Mouse (Mus musculus) embryonic facial prominence, embryonic 15.5 days (tissue): ENCODE data around the gene Col9a1. TPM values are rescaled to one million over a fixed set of nuclear protein-coding genes. Genes with fewer than 3 reads are reported as not detected.

Experiments used
- ATAC-seq: fragments of 200-750 bp; cut with Nextera tagmentation; 2 replicates; pipeline ENCODE4 v1.8.0; 2017; ENCODE audit warnings: low read depth, moderate TSS enrichment; ENCODE audit not compliant: insufficient number of reproducible peaks, low FRiP score, low TSS enrichment
- H3K27ac ChIP-seq: fragments of 300-500 bp; sonication (generic); replicated peaks from 2 replicates; pipeline ENCODE4 v1.5.1; 2015; ENCODE audit warnings: mild to moderate bottlenecking, inconsistent platforms
- H3K27me3 ChIP-seq: fragments of 300-500 bp; sonication (generic); 2 replicates; pipeline ENCODE4 v1.6.1; 2015; ENCODE audit warnings: inconsistent platforms
- H3K36me3 ChIP-seq: fragments of 300-500 bp; sonication (generic); 2 replicates; pipeline ENCODE4 v1.6.1; 2015; ENCODE audit warnings: mild to moderate bottlenecking, inconsistent platforms
- H3K4me1 ChIP-seq: fragments of 300-500 bp; sonication (generic); 2 replicates; pipeline ENCODE4 v1.6.1; 2015; ENCODE audit warnings: inconsistent platforms
- H3K4me2 ChIP-seq: fragments of 300-500 bp; sonication (generic); replicated peaks from 2 replicates; pipeline ENCODE4 v1.6.1; 2015; ENCODE audit warnings: mild to moderate bottlenecking, inconsistent platforms
- H3K4me3 ChIP-seq: fragments of 300-500 bp; sonication (generic); replicated peaks from 2 replicates; pipeline ENCODE4 v1.5.1; 2015; ENCODE audit warnings: mild to moderate bottlenecking, inconsistent platforms
- H3K9ac ChIP-seq: fragments of 300-500 bp; sonication (generic); 2 replicates; pipeline ENCODE4 v1.6.1; 2015; ENCODE audit warnings: inconsistent platforms
- H3K9me3 ChIP-seq: fragments of 300-500 bp; sonication (generic); replicated peaks from 2 replicates; pipeline ENCODE4 v1.6.1; 2016; ENCODE audit warnings: inconsistent platforms
- WGBS: fragments of 180-500 bp; shearing (Covaris S2); methylation state at CpG from one replicate; pipeline ENCODE4 v1.1.7; 2015; 5-methylcytosine and 5-hydroxymethylcytosine counted together
- polyA plus RNA-seq: library from polyadenylated mRNA; unstranded; fragments of >200 nt; fragmentation: Nextera tagmentation; extraction: Ambion mirVana; gene quantifications from 2 replicates; pipeline ENCODE4 v1.2.1, GENCODE M21; 2015

Gene Col9a1
- polyA plus RNA-seq, 1 experiment from 2014 or later, result 86.5 TPM

GRCm38 (mm10) chr1:24248294-24249104 lies 71.1 kb downstream of the Col9a1 start:
- Histone ChIP-seq H3K9me3 (no peaks in the 10 kb centered on the region), H3K4me2 (no peak overlapping the region), H3K4me1 (no peaks in the 10 kb centered on the region), H3K4me3 (no peak overlapping the region), H3K27ac (no peak overlapping the region), H3K27me3 (no peaks in the 10 kb centered on the region), H3K9ac (no peak overlapping the region), H3K36me3 (no peaks in the 10 kb centered on the region)
- ATAC-seq, result no peak
- 73% methylated on average over 10 of the region's 10 CpGs for WGBS

DNA sequence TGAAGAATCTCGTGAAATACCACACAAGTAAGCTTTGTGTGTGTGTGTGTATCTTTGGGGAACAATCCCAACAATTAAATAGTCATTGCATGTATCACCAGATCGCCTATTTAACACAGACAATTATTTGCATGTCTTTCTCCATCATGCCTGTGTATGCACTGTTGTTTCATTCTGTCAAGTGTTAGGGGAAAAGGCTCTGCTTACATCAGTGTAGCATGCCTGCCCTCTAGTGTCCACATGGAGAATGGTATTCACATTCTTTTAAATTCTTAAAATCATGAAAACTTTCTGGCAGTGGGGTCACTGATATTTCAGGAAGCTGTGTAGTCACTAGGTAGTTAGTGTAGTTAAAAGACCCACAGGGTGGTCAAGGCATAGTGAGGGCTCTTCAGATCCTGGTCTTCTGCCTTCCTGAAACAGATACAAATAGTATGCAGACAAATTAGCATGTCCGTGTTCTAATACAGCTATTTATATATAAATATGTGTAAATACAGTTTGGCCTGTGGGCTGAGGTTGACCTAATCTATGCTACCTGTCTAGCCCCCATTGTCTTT lies 71.8 kb downstream of the Col9a1 start:
- Histone ChIP-seq H3K27ac (no peak overlapping the region), H3K4me2 (no peak overlapping the region), H3K4me1 (no peaks in the 10 kb centered on the region), H3K9me3 (no peaks in the 10 kb centered on the region), H3K9ac (no peak overlapping the region), H3K36me3 (no peaks in the 10 kb centered on the region), H3K27me3 (no peaks in the 10 kb centered on the region), H3K4me3 (no peak overlapping the region)
- ATAC-seq, result no peak
- WGBS, result 48% methylated on average over 3 of the region's 3 CpGs

DNA sequence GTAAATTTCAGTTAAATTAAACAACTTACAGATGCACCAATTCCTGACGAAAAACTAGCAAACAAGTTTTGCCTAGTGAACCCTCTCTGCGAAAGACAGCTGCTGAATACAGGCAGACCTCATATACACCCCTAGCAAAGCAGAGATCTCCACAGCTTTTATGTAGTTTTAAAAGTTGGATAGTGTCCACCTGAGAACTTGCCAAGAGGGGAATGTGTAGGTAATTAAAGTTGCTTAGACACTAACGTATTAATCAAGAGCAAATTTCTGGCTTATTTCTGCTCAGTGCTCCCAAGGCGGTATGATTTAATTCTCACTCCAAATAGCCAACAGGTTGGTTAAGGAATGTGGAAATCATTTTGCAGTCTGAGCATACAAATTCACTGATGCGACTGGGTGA lies 80.6 kb downstream of the Col9a1 start:
- no peaks in the 10 kb centered on the region for H3K27me3 ChIP-seq
- no peak overlapping the region for H3K4me2 ChIP-seq
- H3K4me3 ChIP-seq, result no peak overlapping the region
- H3K9ac ChIP-seq, result no peak overlapping the region
- no peaks in the 10 kb centered on the region for H3K4me1 ChIP-seq
- no peaks in the 10 kb centered on the region for H3K36me3 ChIP-seq
- 50% methylated on average over 5 of the region's 5 CpGs for WGBS
- no peak overlapping the region for H3K27ac ChIP-seq
- ATAC-seq, result no peak
- no peaks in the 10 kb centered on the region for H3K9me3 ChIP-seq

GRCm38 (mm10) chr1:24259419-24259818 lies 82.0 kb downstream of the Col9a1 start:
- H3K27ac ChIP-seq, result no peak overlapping the region
- ATAC-seq, result no peak

DNA sequence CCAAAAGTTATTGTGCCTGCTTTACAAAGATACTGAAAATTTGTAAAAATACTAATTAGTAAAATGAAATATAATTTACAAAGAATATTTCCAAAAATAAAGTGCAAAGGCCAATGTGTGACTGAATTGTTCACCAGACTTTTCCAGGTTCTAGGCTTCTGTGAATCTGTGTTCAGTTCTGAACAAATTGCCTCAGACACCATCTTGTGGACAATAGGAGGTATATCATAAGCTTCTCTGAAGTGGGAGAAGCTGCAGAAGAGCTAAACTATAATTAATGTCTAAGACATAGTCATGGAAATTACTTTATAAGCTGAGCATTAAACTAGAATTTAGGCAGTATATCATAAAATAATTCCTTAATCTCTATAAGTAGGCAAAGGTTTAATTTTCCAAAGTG lies 83.8 kb downstream of the Col9a1 start:
- Histone ChIP-seq H3K27me3 (no peaks in the 10 kb centered on the region), H3K9ac (no peak overlapping the region), H3K4me1 (no peaks in the 10 kb centered on the region), H3K4me2 (no peak overlapping the region), H3K4me3 (no peak overlapping the region), H3K36me3 (no peaks in the 10 kb centered on the region), H3K27ac (no peak overlapping the region), H3K9me3 (no peaks in the 10 kb centered on the region)
- ATAC-seq, result no peak

More at GRCm38 (mm10) chr1:24259419-24259818, 82.0 kb downstream of the Col9a1 start:
- H3K4me1 ChIP-seq, result no peaks in the 10 kb centered on the region
- 59% methylated on average over 6 of the region's 6 CpGs for WGBS
- H3K4me3 ChIP-seq, result no peak overlapping the region
- no peak overlapping the region for H3K4me2 ChIP-seq
- no peaks in the 10 kb centered on the region for H3K27me3 ChIP-seq
- no peaks in the 10 kb centered on the region for H3K9me3 ChIP-seq
- no peaks in the 10 kb centered on the region for H3K36me3 ChIP-seq
- H3K9ac ChIP-seq, result no peak overlapping the region

- H3K27ac ChIP-seq, result no peak overlapping the region
- H3K9ac ChIP-seq, result no peak overlapping the region
- H3K27me3 ChIP-seq, result no peaks in the 10 kb centered on the region
- no peak overlapping the region for H3K4me2 ChIP-seq
- 59% methylated on average over 3 of the region's 3 CpGs for WGBS
- no peaks in the 10 kb centered on the region for H3K9me3 ChIP-seq
- H3K4me3 ChIP-seq, result no peak overlapping the region
- no peaks in the 10 kb centered on the region for H3K4me1 ChIP-seq
- ATAC-seq, result no peak
- H3K36me3 ChIP-seq, result no peaks in the 10 kb centered on the region
Observed at GRCm38 (mm10) chr1:24267022-24267421, 89.6 kb downstream of the Col9a1 start.

DNA sequence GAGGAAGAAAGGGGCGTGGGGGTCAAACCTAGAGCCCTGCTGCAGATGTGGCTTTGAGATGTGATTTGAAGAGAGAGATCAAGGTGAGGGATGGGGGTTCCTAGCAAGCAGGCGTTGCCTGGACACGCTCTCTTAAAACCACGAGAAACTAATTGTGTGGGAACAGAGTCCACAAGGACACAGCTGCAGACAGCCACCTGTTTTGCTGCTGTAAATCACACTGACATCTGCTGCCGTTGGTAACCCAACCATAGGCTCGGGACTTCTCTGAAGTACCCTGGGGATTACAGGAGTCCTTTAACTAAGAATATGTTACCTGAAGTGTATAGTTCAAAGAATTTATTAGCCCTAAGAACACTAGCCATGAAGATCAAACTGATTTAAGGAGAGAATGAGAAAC lies 109.0 kb downstream of the Col9a1 start:
- WGBS, result 31% methylated on average over 6 of the region's 6 CpGs
- no peak overlapping the region for H3K9ac ChIP-seq
- H3K9me3 ChIP-seq, result no peaks in the 10 kb centered on the region
- no peak overlapping the region for H3K4me3 ChIP-seq
- H3K27ac ChIP-seq, result no peak overlapping the region
- H3K4me2 ChIP-seq, result no peak overlapping the region
- ATAC-seq, result no peak
- H3K36me3 ChIP-seq, result no peaks in the 10 kb centered on the region
- no peaks in the 10 kb centered on the region for H3K27me3 ChIP-seq
- H3K4me1 ChIP-seq, result peaks cover 3% of the 10 kb centered on the region; the same call in 1 of the 2 replicates

GRCm38 (mm10) chr1:24292515-24292914 lies 115.1 kb downstream of the Col9a1 start:
- Histone ChIP-seq H3K36me3 (no peaks in the 10 kb centered on the region), H3K4me2 (no peak overlapping the region), H3K27ac (no peak overlapping the region), H3K9me3 (no peaks in the 10 kb centered on the region), H3K4me3 (no peak overlapping the region), H3K9ac (no peak overlapping the region), H3K4me1 (no peaks in the 10 kb centered on the region), H3K27me3 (no peaks in the 10 kb centered on the region)
- 71% methylated on average over 2 of the region's 2 CpGs for WGBS
- ATAC-seq, result no peak

DNA sequence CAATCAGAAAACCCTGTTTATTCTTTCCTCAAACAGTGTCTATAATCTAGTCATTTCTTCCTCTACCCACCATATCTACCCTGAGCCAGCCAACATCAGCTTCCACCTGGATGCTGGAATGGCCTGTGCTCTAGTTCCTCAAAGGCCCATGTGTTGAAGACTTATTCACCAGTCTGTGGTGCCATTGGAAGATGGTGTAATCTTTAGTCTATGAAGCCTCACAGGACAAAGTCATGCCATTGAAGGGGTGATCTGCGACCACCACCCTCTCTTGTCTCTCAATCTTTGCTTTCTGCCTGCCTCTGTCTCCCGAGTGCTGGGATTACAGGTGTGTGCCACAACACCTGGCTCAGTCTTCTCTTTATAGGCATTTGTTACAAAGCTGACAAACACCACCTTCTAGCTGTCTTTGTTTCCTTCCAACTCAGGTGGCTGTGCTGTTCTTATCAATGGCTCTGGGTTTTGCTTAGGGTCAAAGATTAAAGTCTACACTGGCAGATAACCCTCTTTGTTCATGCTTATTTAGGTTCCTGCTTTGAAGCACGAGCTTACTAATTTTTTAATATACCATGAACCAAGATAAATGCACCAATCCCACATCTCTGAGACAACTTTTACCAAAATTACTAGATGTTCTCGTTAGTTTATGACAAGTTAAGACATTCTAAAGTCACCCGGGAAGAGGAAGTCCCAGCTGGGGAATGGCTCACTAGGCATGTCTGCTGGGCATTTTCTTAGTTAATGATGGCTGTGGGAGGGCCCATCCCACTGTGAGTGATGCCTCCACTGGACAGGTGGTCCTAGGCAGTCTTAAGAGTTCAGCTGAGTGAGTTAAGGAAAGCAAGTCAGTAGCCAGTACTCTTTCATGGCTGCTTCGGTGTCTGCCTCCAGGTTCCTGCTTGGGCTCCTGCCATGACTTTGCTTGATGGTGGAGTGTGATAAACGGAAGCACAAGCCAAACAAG lies 117.9 kb downstream of the Col9a1 start:
- Histone ChIP-seq H3K36me3 (no peaks in the 10 kb centered on the region), H3K9me3 (no peaks in the 10 kb centered on the region), H3K4me1 (no peaks in the 10 kb centered on the region), H3K4me3 (no peak overlapping the region), H3K27ac (no peak overlapping the region), H3K27me3 (no peaks in the 10 kb centered on the region), H3K9ac (no peak overlapping the region), H3K4me2 (no peak overlapping the region)
- 76% methylated on average over 7 of the region's 7 CpGs for WGBS
- no peak for ATAC-seq

- H3K9me3 ChIP-seq, result no peaks in the 10 kb centered on the region
- no peaks in the 10 kb centered on the region for H3K27me3 ChIP-seq
- ATAC-seq, result no peak
- 89% methylated on average over 3 of the region's 3 CpGs for WGBS
- no peaks in the 10 kb centered on the region for H3K4me1 ChIP-seq
- no peak overlapping the region for H3K4me3 ChIP-seq
- H3K36me3 ChIP-seq, result no peaks in the 10 kb centered on the region
- no peak overlapping the region for H3K27ac ChIP-seq
- H3K4me2 ChIP-seq, result no peak overlapping the region
- no peak overlapping the region for H3K9ac ChIP-seq
Observed at GRCm38 (mm10) chr1:24300700-24301099, 123.3 kb downstream of the Col9a1 start.
